Mouse (Mus musculus): Measurements from ENCODE around the gene Galnt12.

Gene Galnt12

GRCm38 (mm10) chr4:47150806-47151205 is 59.1 kb downstream of the Galnt12 start:
- no peak for DNase-seq (ENCODE audit: low read depth, low spot score)

GRCm38 (mm10) chr4:47151553-47152183 is 60.0 kb downstream of the Galnt12 start:
- DNase-seq (ENCODE audit: low read depth, low spot score) = no peak

- no peak for DNase-seq (ENCODE audit: low read depth, low spot score)
Observed at GRCm38 (mm10) chr4:47161103-47161755, 69.5 kb downstream of the Galnt12 start.

GRCm38 (mm10) chr4:47161756-47162587 is 70.3 kb downstream of the Galnt12 start:
- no peak for DNase-seq (ENCODE audit: low read depth, low spot score)

- no peak for DNase-seq (ENCODE audit: low read depth, low spot score)
Observed at GRCm38 (mm10) chr4:47172314-47172713, 80.6 kb downstream of the Galnt12 start.
